Mouse (Mus musculus) heart, adult 11 months (tissue): ENCODE measurements around the gene Ms4a4a.
"Not testable (repeated sequence)": the region's sequence is repeated elsewhere in the genome, so short reads cannot be mapped to it uniquely, and the experiment has no call there.

Experiments
- DNase-seq: peaks from one replicate; pipeline ENCODE4 v3.0.0; 2022

Ms4a4a gene

GRCm38 (mm10) chr19:11375273-11375672, at the start of gene Ms4a4a:
Gene Ms4a4a, plus strand, starts transcription at chr19:11375523.
- DNase-seq, result peak; percentile 78

- peak; percentile 88 for DNase-seq
Measured at GRCm38 (mm10) chr19:11335932-11336331, 39.4 kb upstream of the Ms4a4a start, which contains the start of gene Ms4a7. Gene Ms4a7, minus strand, starts transcription at chr19:11336146.

GRCm38 (mm10) chr19:11343147-11343546, 32.2 kb upstream of the Ms4a4a start:
- no peak for DNase-seq

- no peak for DNase-seq
Measured at GRCm38 (mm10) chr19:11343992-11344391, 31.3 kb upstream of the Ms4a4a start.

GRCm38 (mm10) chr19:11349698-11350481, 25.4 kb upstream of the Ms4a4a start:
- peak; percentile 96 for DNase-seq

GRCm38 (mm10) chr19:11351878-11352277, 23.4 kb upstream of the Ms4a4a start:
- DNase-seq, result peak; percentile 17

GRCm38 (mm10) chr19:11355730-11356129, 19.6 kb upstream of the Ms4a4a start:
- peak; percentile 15 for DNase-seq

GRCm38 (mm10) chr19:11360106-11360505, 15.2 kb upstream of the Ms4a4a start:
- DNase-seq, result peak; percentile 50

GRCm38 (mm10) chr19:11362002-11362401, 13.3 kb upstream of the Ms4a4a start:
- peak; percentile 74 for DNase-seq

- DNase-seq, result peak; percentile 81
Measured at GRCm38 (mm10) chr19:11368310-11368709, 7.0 kb upstream of the Ms4a4a start.

- no peak for DNase-seq
Measured at GRCm38 (mm10) chr19:11371181-11371580, 4.1 kb upstream of the Ms4a4a start.

GRCm38 (mm10) chr19:11376399-11376798, 1.1 kb downstream of the Ms4a4a start:
- DNase-seq, result no peak

GRCm38 (mm10) chr19:11387109-11387508, 11.8 kb downstream of the Ms4a4a start:
- DNase-seq, result no peak

GRCm38 (mm10) chr19:11387685-11388084, 12.4 kb downstream of the Ms4a4a start:
- DNase-seq, result no peak

GRCm38 (mm10) chr19:11388949-11389348, 13.6 kb downstream of the Ms4a4a start:
- DNase-seq, result no peak

- no peak for DNase-seq
Measured at GRCm38 (mm10) chr19:11395769-11396168, 20.4 kb downstream of the Ms4a4a start.

- no peak for DNase-seq
Measured at GRCm38 (mm10) chr19:11404527-11404926, 29.2 kb downstream of the Ms4a4a start, which contains the start of gene Ms4a4c. Gene Ms4a4c, plus strand, starts transcription at chr19:11404770.

- DNase-seq, result peak; percentile 43
Measured at GRCm38 (mm10) chr19:11407428-11407827, 32.1 kb downstream of the Ms4a4a start.

- DNase-seq, result no peak
Measured at GRCm38 (mm10) chr19:11408591-11408990, 33.3 kb downstream of the Ms4a4a start.

- peak; percentile 22 for DNase-seq
Measured at GRCm38 (mm10) chr19:11411640-11412039, 36.3 kb downstream of the Ms4a4a start.

GRCm38 (mm10) chr19:11414084-11414483, 38.8 kb downstream of the Ms4a4a start:
- peak; percentile 72 for DNase-seq

- DNase-seq, result peak; percentile 73
Measured at GRCm38 (mm10) chr19:11415581-11415980, 40.3 kb downstream of the Ms4a4a start.

GRCm38 (mm10) chr19:11418865-11419264, 43.5 kb downstream of the Ms4a4a start:
- not testable (repeated sequence) for DNase-seq

GRCm38 (mm10) chr19:11431209-11431608, 55.9 kb downstream of the Ms4a4a start:
- DNase-seq, result peak; percentile 89
